ENCODE assay signal across 8 mouse cellular contexts in the genomic region with DNA sequence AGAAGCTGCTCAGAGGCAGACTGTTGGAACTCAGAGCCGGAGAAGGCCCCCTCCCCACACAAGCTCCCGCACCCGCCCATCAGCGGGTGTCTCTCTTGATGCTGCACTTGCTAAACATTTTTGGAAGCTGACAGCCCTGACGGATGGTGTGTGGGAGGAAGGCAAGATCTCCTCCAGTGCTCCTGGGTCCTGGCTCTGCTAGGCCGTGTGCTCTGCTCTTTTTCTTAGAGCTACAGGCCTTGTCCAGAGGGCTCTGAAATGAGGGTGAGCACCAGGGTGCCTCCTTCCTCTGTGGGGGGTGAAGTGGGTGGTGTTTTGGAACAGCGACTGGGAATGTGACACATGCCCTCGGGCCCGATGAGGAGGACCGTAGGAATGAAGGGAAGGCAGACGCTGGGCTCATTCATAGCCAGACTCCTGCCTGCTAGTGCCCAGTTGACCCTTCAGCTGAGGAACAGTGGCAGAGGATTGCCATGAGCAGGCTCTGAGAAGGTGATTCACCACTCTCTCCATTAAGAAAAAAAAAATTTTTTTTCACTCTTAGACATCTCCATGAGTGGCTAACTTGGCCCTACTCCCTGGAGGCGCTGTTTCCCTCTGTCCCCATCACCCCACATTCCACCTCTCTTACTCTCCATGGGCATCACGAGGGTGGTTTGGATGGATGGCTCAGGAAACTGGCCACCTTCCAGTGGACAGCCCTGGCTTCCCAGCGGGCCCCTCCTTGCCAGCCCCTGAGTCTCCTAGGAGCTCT.
DNase-seq lines count a peak whose midpoint lies in the region; ATAC-seq lines count a peak whose summit lies in the region.

No protein-coding gene starts in this region.

- no peaks in the 10 kb centered on the region for H3K36me3 ChIP-seq in hindbrain, embryonic 14.5 days (replicated peaks; ENCODE audit: control insufficient read depth, insufficient read depth)
- no peaks in the 10 kb centered on the region for H3K36me3 ChIP-seq in limb, embryonic 15.5 days
- no peaks in the 10 kb centered on the region for H3K36me3 ChIP-seq in stomach, embryonic 15.5 days

- ATAC-seq in hindbrain, embryonic 14.5 days (ENCODE audit: low FRiP score) = no peak
- no peak for ATAC-seq in limb, embryonic 15.5 days (ENCODE audit: insufficient number of reproducible peaks, low FRiP score, low TSS enrichment, low read depth)
- ATAC-seq in stomach, embryonic 15.5 days (ENCODE audit: insufficient read depth, low FRiP score, low read depth) = no peak

- peak overlapping the region; percentile 97 for H3K4me2 ChIP-seq in hindbrain, embryonic 14.5 days (replicated peaks)
- peak overlapping the region; percentile 99 for H3K4me2 ChIP-seq in limb, embryonic 15.5 days
- peak overlapping the region; percentile 99 for H3K4me2 ChIP-seq in stomach, embryonic 15.5 days

- no peaks in the 10 kb centered on the region for H3K9me3 ChIP-seq in hindbrain, embryonic 14.5 days (ENCODE audit: control insufficient read depth, low read length)
- H3K9me3 ChIP-seq in limb, embryonic 15.5 days = no peaks in the 10 kb centered on the region
- no peaks in the 10 kb centered on the region for H3K9me3 ChIP-seq in stomach, embryonic 15.5 days

- H3K4me1 ChIP-seq in hindbrain, embryonic 14.5 days (replicated peaks; ENCODE audit: control insufficient read depth, insufficient read depth, low read length) = peaks cover 32% of the 10 kb centered on the region
- H3K4me1 ChIP-seq in limb, embryonic 15.5 days = peaks cover 44% of the 10 kb centered on the region
- H3K4me1 ChIP-seq in stomach, embryonic 15.5 days = peaks cover 40% of the 10 kb centered on the region

- no peaks in the 10 kb centered on the region; the same call in 1 of the 2 replicates for H3K27me3 ChIP-seq in hindbrain, embryonic 14.5 days (ENCODE audit: control insufficient read depth, insufficient read depth, low read length)
- peaks cover 47% of the 10 kb centered on the region for H3K27me3 ChIP-seq in limb, embryonic 15.5 days
- H3K27me3 ChIP-seq in stomach, embryonic 15.5 days (replicated peaks) = peaks cover 14% of the 10 kb centered on the region

- peak; percentile 39 for DNase-seq in adrenal gland, postnatal 25 days
- no peak for DNase-seq in adrenal gland, postnatal 4 days (ENCODE audit: low spot score in 2 of 2)
- peak; percentile 28 for DNase-seq in urinary bladder, postnatal 14 days (ENCODE audit: low spot score)
- no peak for DNase-seq in urinary bladder, postnatal 4 days (ENCODE audit: low spot score in 2 of 2)
- DNase-seq in hindbrain, embryonic 14.5 days (ENCODE audit: low spot score) = no peak
- no peak for DNase-seq in spleen, adult 18-20 months

- peak overlapping the region; percentile 55 for H3K4me3 ChIP-seq in hindbrain, embryonic 14.5 days (replicated peaks; ENCODE audit: low read length)
- peak overlapping the region; percentile 62 for H3K4me3 ChIP-seq in limb, embryonic 15.5 days
- H3K4me3 ChIP-seq in stomach, embryonic 15.5 days (replicated peaks) = peak overlapping the region; percentile 60

- peak overlapping the region; percentile 78 for H3K9ac ChIP-seq in hindbrain, embryonic 14.5 days
- no peak overlapping the region for H3K9ac ChIP-seq in limb, embryonic 15.5 days
- no peak overlapping the region for H3K9ac ChIP-seq in stomach, embryonic 15.5 days

- WGBS in hindbrain, embryonic 14.5 days = 46% methylated on average over 14 of the region's 14 CpGs
- 38% methylated on average over 14 of the region's 14 CpGs for WGBS in limb, embryonic 15.5 days
- WGBS in stomach, embryonic 15.5 days = 37% methylated on average over 14 of the region's 14 CpGs

- H3K27ac ChIP-seq in hindbrain, embryonic 14.5 days = no peak overlapping the region
- no peak overlapping the region for H3K27ac ChIP-seq in limb, embryonic 15.5 days
- H3K27ac ChIP-seq in stomach, embryonic 15.5 days = peak overlapping the region; percentile 31

Comparison
In these comparisons a context has a peak if more than half of its experiments do, and no peak if none do; other contexts are left out.
1. DNase-seq: peak in adrenal gland, postnatal 25 days (single experiment) and urinary bladder, postnatal 14 days (single experiment); none in adrenal gland, postnatal 4 days (0 of 2), urinary bladder, postnatal 4 days (0 of 2), hindbrain, embryonic 14.5 days (single experiment) and spleen, adult 18-20 months (0 of 2).
2. Peak in every context shown above with its lines, with median percentiles within 50 percentile points of each other: H3K4me2 ChIP-seq and H3K4me3 ChIP-seq.